Mouse (Mus musculus): ENCODE data around the gene Prkar1b.

The Prkar1b gene

DNA sequence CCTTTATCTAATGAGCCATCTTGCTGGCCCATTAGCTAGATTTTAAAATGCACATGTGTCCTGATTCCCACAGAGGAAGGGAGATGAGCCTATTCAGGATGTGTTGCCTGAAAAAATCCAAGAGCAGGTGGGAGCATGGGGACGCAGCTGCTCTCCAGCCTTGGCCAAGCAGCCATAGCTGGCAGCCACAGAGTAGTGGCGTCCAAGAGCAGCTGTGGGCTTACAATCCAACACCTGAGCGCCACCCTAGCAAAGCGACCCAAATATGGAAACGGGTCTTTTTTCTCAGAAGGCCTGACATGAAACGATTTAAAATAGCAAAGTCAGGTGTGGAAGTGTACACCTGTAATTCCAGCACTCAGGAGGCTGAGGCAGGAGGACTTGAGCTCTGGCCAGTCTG, 145.2 kb downstream of the Prkar1b start:
- in situ Hi-C loops (cut with MboI, MseI): no loop called here

- in situ Hi-C loops (cut with MboI, MseI): loop anchor here in 1 of 2 experiments (5.0 kb wide), 1 partner anchor 142 kb away; no protein-coding TSS in a partner anchor
Measured at GRCm38 (mm10) chr5:138999716-139000115, 150.1 kb downstream of the Prkar1b start.

DNA sequence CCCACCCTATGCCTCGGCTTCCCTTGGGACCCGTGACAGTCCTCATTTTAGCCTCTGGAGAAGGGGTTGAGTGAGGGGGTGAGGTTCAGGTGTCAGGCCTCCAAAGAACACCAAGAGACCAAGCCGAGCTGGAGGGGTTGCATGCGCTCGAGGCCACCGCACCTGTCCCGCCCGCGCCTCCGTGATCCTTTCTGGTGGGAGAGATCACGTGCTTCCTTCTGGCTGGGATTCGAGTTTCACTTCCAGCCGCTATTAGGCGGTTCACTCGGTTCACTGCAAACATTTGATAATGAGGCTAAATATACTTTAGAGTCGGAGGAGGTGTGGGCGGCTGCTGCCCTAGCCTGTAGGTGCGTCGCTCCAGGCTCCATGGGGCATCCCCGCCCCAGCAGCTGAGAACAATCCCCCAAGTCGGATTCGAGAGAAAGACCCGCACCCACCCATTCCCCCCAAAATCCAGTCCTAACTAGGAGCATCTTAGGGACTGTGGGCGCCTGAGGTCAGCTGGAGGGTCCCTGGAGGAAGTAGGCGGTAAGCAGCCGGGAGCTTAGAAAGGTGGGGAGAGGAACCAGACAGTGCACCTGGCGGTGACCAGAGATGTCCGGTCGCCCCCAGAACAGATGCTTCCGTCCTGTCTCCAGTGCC, 151.7 kb downstream of the Prkar1b start:
- in situ Hi-C loops (cut with MboI, MseI): loop anchor here in 1 of 2 experiments (5.0 kb wide), 1 partner anchor 141 kb away; no protein-coding TSS in a partner anchor

GRCm38 (mm10) chr5:138997171-138997788, 152.5 kb downstream of the Prkar1b start, which contains the start of gene Pdgfa:
Gene Pdgfa, minus strand, starts transcription at chr5:138997370.
- in situ Hi-C loops (cut with MboI, MseI): loop anchor here in 1 of 2 experiments (5.0 kb wide), 1 partner anchor 140 kb away; no protein-coding TSS in a partner anchor

GRCm38 (mm10) chr5:138996322-138997073, 153.3 kb downstream of the Prkar1b start:
- in situ Hi-C loops (cut with MboI, MseI): loop anchor here in 1 of 2 experiments (5.0 kb wide), 1 partner anchor 139 kb away; no protein-coding TSS in a partner anchor

DNA sequence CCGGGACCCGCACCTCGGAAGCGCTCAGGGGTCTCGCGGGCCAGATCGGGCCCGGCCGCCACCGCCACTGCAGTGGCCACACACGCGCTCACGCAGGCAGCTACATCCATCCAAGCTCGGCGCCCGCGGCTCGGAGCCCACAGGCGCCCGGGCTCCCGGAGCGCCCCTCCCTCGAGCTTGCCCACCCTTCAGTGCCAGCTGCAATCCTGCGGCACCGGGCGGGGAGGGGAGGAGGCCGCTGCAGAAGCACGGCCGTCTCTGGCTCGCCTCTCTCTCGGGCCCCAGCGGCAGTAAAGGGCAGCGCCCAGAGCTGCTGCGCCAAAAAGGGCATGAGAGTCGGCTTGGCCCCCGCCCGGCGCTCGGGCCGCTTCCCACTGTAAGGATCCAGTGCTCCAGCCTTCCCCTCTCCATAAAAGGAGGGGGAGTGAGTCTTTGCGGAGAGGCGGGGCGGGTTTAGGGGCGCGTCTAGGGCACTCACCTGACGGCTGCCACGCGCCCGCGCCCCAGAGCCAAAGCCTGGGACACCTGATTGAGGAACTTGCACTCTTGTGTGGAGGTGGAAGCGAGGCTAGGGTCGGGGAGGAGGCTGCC, 154.0 kb downstream of the Prkar1b start:
- in situ Hi-C loops (cut with MboI, MseI): loop anchor here in 1 of 2 experiments (5.0 kb wide), 1 partner anchor 139 kb away; no protein-coding TSS in a partner anchor

DNA sequence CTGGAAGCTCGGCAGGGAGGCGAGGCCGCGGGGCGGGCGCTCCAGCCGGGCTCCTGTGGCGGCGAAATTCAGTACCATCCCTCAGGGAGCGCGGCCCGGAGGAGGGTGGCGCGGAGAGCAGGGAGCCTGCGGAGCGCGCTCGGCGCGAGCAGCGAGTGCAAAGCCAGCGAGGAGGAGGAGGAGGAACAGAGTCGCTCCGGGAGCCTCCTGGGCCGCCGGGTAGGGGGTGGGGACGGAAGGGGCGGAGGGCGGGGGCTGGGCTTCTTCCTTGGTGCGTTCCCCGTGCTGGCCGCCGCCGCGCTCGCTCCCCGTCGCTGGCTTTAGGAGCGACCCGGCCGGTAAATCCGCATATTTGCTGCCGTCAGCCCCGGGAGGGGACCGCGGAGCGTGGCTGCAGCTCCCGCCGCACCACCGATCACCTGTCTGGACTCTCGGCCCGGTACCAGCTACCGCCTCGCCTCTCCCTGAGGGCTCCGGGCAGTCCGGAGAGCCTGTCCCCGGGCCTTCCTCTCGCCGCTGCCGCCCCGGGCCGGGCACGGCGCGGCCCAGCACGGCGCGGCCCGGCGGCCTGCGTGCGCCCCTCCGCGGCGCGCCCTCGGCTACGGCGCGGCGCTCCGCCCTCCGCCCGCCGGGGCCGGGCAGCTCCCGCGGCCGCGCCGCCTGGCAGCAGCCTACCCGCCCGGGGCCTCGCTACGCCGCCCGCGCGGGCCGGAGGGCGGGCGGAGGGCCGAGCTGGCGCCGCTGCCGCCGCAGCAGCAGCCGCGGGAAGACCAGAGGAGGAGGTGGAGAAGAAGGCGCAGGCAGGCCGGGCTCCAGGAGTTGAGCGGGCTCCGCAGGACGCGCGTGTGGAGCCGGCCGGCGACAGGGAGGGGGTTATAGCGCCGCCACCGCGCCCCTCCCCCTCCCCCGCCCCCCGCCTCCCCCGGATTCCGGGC, 154.7 kb downstream of the Prkar1b start:
- in situ Hi-C loops (cut with MboI, MseI): loop anchor here in 1 of 2 experiments (5.0 kb wide), 1 partner anchor 138 kb away; no protein-coding TSS in a partner anchor

GRCm38 (mm10) chr5:138994108-138994785, 155.6 kb downstream of the Prkar1b start:
- in situ Hi-C loops (cut with MboI, MseI): no loop called here

DNA sequence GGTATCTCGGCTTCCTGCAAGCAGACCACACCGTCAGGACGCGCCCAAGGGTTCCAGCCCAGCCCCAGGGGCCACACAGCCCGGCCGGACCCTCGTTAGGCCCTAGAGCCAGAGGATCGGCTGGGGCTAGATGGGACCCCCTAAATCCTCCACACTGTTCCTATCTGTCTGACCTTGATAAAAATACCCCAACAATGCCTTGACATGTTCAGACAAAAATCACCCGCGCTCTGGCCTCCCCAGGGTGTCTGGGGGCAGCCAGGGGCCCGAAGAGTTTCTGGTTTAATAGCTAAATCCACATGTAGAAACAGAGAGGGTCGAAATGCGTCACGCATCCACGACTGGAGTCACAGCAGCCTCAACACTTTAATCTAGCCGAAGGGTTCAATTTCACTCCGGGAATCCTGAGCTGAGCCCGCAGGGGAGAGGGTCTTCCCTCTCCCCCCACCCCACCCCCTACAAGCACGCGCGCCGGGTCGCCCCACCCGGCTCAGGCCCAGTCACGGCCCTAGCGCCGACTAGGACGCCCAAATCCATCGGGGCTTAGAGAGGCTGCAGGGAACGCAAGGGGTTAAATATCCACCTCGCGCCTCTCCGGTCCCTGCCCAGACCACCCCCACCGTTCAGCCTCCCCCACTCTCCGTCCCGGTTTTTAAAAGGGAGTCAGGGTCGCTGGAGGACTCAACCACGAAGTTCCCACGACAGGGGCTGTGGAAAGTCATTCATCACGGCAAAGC, 156.3 kb downstream of the Prkar1b start:
- in situ Hi-C loops (cut with MboI, MseI): no loop called here

DNA sequence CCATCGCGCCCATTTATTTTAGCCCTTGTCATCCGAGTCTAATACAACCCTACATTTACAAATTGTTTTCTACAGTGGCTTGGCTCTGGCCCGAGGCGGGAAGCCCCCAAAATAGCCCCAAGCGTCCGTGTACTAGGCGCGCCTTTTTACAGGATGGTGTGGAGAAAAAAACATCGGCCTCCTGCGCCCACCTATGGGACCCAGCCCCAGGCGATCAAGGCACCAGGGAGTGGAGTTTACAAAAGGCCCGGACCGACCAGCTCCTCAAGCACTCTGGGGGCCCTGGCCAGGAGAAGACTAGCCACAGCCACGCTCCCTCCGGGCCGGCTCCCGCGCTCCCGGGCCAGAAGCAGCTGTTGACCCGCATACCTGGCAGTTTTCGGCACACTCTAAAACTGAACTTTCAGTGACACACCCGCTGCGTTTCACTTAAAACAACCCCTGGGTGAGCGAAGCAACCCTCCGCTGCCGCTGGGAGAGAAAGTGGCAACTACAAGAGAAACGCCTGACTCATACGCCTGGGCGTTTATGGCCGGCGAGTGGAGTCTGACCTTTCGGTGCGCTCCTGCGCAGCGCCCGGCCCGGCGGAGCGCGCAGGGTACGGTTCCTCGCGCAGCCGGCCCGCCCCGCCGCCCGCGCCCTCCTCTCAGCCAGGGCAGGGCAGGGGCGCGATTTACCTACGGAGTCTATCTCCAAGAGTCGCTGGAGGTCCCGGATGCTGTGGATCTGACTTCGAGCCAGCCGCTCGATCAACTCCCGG, 157.0 kb downstream of the Prkar1b start:
- in situ Hi-C loops (cut with MboI, MseI): no loop called here

- in situ Hi-C loops (cut with MboI, MseI): no loop called here
Measured at GRCm38 (mm10) chr5:138991734-138992133, 158.1 kb downstream of the Prkar1b start.

- in situ Hi-C loops (cut with MboI, MseI): no loop called here
Measured at GRCm38 (mm10) chr5:138990659-138991380, 159.0 kb downstream of the Prkar1b start.

- in situ Hi-C loops (cut with MboI, MseI): no loop called here
Measured at GRCm38 (mm10) chr5:138989567-138989966, 160.2 kb downstream of the Prkar1b start.

DNA sequence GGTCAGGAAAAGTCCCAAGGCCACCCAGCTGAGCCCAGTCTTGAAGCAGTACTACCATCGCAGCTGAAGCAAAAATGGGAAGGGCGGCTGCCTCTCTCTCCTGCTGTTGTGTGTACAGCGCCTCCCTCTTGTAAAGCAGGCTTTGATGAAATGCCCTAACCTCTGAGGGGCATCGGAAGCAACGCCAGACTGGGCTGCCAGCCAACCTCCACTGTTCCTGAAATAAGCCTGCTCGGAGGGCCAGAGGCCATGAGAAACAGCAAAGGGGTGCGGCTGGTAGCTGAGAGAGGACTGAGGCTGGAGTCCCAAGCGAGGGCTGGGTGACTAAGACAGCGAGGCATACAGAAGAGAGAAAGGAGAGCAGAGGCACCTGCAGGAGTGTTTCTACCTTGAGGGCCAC, 161.0 kb downstream of the Prkar1b start:
- in situ Hi-C loops (cut with MboI, MseI): no loop called here

- in situ Hi-C loops (cut with MboI, MseI): no loop called here
Measured at GRCm38 (mm10) chr5:138987994-138988393, 161.8 kb downstream of the Prkar1b start.

DNA sequence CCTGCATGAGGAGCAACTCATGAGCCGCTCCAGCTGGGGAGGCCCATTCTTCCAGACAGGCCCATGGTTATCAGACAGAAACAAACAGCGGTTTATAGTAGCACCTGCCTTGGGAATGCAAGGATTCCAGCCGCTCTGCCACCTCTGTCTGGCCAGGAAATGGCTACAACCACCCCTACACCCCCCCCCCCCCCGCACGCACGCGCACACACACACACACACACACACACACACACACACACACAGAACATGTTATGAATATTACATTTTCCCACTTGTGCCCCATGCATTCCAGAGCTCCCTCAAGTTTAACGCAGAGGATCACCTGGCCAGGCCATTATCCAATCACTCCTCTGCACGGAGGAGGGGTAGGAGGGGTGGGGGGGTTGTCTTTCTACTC, 167.9 kb downstream of the Prkar1b start:
- in situ Hi-C loops (cut with MboI, MseI): no loop called here

DNA sequence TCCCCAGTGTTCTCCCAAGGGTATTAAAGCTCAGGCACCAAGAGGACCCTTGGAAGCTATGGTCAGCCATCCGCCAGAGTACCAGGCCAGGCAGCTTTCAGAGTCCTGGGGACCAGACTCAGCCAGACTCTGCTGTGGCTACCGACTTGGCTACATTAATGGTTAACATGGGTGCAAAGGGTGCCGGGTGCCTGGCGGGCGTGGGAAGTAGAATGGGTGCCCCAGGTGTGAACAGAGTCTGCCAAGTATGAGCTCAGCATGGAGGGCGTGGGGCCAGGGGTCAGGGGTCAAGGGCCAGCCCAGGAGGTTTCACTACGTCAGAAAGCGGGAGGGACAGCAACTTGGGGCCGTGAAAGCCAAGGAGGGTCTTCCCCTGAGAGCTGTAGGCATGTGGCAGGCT, 169.2 kb downstream of the Prkar1b start:
- in situ Hi-C loops (cut with MboI, MseI): no loop called here

- in situ Hi-C loops (cut with MboI, MseI): no loop called here
Measured at GRCm38 (mm10) chr5:138979840-138980239, 170.0 kb downstream of the Prkar1b start.

Data from T-helper 17 cell (primary cell).